Mouse (Mus musculus) urinary bladder, adult 18-20 months (tissue): ENCODE measurements at regions not wholly inside any gene's neighbourhood (a gene's known extent, or its start where the extent isn't known, plus 50 kb on each side); places are given as distances from the start of the nearest gene placed in this dataset.

Experiments used
- DNase-seq, 2 experiments: peaks; one replicate each; pipeline ENCODE4 v3.0.0; 2022; ENCODE audit warnings: low spot score in 2 of 2, mixed read lengths in 2 of 2

DNA sequence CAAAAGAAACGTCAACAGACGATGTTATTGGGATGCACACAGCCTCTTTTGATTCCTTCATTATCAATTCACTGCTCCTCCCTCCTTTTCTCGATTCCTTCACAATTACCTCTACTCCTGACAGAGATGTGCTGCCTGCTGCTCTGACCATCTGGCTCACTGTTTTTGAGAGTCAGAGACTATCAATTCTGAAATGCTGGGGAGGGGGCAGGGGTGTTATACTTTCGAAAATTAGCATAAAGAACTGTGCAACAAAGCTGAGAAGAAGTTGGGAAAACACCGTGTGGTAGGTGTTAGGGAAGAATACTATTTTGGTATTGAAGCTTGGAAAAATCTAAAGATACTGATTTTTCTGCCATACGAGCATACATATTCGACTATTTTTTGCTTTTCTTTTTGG lies 96.4 kb downstream of the Nedd1 start:
- DNase-seq = no peak

DNA sequence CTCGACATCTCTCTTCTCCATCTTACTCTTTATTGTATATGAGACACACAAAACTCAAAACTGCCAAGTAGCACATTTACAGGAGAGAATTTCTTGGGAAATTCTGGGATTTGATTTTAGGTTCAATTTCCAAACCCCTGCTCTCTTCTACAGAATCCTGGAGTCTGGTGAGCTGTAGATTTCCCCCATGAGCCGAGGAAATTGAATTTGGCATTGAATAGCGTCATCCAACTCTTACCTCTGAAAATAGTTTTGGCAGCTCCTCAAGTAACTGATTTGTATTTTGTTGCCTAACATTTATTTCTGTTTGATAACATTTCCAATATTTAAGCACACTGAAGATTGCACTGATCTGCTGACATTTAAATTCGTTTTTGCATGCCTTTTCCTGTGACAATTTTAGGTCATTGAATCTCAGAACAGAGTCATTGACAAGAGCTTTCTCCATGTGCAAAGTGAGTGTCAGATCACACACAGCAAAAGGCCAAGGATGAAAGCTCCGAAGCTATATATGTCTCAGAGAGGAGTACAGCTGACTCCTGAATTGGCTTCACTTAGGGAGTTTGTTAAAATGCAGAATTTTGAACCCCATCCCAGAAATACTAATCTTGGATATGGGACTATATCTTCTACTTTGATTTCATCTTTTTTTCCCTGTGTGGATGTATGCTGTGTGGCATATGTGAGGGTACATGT lies 106.4 kb downstream of the Nedd1 start:
- no peak for DNase-seq

- no peak for DNase-seq
Measured at GRCm38 (mm10) chr10:92614341-92614740, 107.9 kb downstream of the Nedd1 start.

GRCm38 (mm10) chr10:92611060-92611459 lies 111.2 kb downstream of the Nedd1 start:
- DNase-seq = no peak

GRCm38 (mm10) chr10:92606761-92607160 lies 115.5 kb downstream of the Nedd1 start:
- DNase-seq = no peak

- no peak for DNase-seq
Measured at GRCm38 (mm10) chr10:92605646-92606045, 116.6 kb downstream of the Nedd1 start.

DNA sequence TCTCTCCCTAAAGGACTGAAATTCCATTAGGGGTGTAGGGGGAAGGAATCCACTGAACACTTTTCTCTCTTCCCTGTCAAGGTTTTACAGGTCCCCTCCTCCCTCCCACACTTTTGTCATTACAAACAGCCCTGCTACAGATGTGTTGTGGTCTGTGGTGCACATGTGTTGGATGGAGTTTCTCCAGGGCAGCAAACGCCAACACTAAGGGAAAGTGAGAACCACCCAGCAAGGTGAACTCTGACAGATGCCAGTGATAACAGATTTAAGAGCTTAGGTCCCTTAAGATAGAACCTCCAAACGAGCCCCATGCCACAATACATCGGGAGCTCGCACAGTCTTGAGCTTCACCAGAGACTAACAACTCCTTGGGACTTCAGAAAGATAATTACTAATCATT lies 122.1 kb downstream of the Nedd1 start:
- no peak for DNase-seq

DNA sequence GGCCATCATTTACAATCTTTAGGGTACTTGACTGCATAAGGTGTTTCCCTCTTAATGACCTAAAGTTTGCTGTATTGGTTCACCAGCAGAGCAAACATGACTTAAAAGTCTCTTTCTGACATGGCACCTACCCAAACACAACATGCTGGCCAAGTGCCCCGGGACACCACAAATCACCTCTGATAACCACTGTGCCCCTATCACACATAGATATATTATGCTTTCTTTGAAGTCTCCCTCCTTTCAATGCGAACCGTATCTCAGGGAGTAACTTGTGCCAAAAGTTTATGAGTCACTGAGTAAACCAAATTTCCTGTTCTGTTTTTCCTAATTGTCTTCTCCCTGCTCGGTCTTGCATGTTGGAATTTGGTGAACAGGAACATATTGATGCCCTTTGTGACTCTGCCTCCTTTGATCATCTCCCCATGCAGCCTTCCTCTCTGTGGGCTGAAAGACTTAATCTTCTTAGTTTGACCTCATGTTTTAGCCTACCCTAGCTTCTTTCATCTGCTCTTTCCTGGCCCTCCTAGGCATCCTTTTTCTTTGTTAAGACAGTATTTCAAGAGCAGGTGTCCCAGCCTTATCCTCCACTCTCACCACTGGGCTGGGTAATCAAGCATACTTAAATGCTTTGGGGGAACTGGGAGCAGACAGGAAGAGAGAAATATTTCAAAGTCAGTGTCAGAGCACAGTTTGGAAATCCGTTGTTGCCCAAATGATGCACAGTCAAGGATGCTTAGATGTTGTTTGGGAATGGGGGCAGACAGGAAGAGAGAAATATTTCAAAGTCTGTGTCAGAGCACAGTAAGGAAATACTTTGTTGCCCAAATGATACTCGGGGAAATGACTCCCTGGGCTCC lies 126.5 kb downstream of the Nedd1 start:
- no peak for DNase-seq

DNA sequence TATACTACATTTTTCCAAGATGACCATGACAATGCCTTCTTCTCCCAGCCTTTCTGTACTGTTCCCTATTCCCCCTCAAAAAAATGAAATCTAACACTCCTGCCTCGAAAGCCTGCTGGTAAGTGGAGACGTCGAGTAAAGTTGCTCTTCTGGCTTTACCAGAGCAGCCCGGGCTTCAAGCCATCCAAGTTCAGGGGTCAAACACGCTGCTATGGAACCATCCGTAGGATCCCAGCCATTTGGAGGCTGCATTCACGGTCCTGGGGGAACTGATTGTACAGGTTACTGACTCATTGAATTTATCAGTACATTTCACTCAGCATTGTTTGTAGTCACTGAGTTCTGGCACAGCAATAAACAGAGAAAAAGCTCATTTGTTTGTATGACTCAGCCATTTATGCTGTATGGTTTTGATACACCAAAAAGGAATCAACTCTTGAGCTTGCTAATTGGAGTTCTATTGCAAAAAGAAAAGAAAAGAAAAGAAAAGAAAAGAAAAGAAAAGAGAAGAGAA lies 128.2 kb downstream of the Nedd1 start:
- DNase-seq = peak in 1 of 2 experiments; percentile 5

DNA sequence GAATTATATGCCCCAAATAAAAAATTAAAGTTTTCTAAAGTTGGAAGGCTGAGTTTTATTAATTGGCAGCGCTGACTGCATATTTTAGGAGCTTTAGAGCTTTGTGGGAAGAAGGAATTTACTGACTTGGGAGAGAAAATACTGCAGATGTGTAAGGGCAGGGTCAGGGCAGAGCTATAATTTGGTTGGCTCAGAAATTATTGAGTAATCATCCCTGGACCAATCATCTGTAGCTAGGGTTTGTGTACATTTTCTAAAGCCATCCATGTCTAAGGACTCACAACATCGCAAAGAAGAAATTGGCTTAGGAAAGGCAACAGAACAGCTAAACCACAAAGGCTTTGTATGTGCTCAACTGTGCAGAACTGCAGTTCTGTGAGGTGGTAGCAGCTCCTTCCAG lies 143.3 kb downstream of the Nedd1 start:
- DNase-seq = no peak

DNA sequence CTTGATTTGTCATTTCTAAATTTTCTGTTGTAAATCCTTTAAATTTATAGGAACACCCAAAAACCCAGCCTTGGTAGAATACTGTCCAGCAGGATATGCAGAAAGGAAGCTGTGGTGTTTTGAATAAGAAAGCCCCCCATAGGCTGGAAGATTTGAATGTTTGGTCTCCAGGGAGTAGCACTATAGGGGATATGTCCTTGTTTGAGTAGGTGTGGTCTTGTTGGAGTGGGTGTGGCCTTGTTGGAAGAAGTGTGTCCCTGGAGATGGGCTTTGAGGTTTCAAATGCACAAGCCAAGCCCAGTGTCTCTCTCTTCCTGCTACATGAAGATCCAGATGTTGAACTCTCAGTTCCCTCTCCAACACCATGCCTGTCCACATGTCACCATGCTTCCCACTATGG lies 151.7 kb downstream of the Nedd1 start:
- no peak for DNase-seq

GRCm38 (mm10) chr10:92557463-92557862 lies 164.8 kb downstream of the Nedd1 start:
- no peak for DNase-seq

GRCm38 (mm10) chr10:92556526-92557422 lies 165.4 kb downstream of the Nedd1 start:
- no peak for DNase-seq

- no peak for DNase-seq
Measured at GRCm38 (mm10) chr10:92555727-92556525, 166.3 kb downstream of the Nedd1 start.

GRCm38 (mm10) chr10:92553966-92554365 lies 168.3 kb downstream of the Nedd1 start:
- DNase-seq = no peak

- DNase-seq = no peak
Measured at GRCm38 (mm10) chr10:92548875-92549586, 173.2 kb downstream of the Nedd1 start.

DNA sequence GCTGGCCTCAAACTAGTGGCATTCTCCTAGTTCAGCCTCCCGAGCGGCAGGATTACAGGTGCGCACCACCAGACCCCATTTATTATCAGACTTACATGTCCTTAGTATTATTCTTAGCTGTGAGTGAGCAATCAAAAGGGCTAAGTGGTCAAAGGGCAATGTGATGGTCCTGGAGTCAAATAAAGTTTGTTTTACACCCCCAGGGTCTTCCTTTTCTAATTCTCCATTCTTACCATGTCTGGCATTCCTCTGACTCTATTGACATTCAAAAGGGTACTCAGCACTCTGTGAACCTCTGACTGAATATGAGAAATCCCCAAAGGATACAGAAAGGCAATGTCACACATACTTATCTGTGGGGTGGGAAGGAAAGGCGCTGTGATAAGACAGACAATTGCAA lies 183.8 kb downstream of the Nedd1 start:
- DNase-seq = no peak

GRCm38 (mm10) chr10:92516886-92517285 lies 205.3 kb downstream of the Nedd1 start:
- DNase-seq = no peak

GRCm38 (mm10) chr10:92511769-92512168 lies 210.5 kb downstream of the Nedd1 start:
- DNase-seq = no peak

- DNase-seq = no peak
Measured at GRCm38 (mm10) chr10:92510677-92511076, 211.5 kb downstream of the Nedd1 start.
